Mouse (Mus musculus): Measurements from ENCODE around the gene Zkscan3.

- no peak for TF ChIP-seq CHD2 (IDR thresholded peaks at IDR 0.05; ENCODE audit: low read depth, low read length)
- TF ChIP-seq HCFC1 (IDR thresholded peaks at IDR 0.05; ENCODE audit: borderline replicate concordance, insufficient read depth, low read length) = no peak
Measured at GRCm38 (mm10) chr13:21446796-21447195, 44.2 kb upstream of the Zkscan3 start.
